Mouse (Mus musculus) splenic B cell, adult 2 months (primary cell): ENCODE results near the gene Nudt22.

ENCODE experiments used
- DNase-seq: peaks from one replicate; pipeline ENCODE4 v3.0.0-alpha.2; 2011; ENCODE audit warnings: low read depth, low spot score
- H3K27me3 ChIP-seq: 2 replicates; pipeline ENCODE4 v1.6.1; 2012; ENCODE audit warnings: mild to moderate bottlenecking, low read length, moderate library complexity, mixed read lengths; ENCODE audit not compliant: control insufficient read depth, poor library complexity, insufficient read depth, severe bottlenecking
- H3K36me3 ChIP-seq: 2 replicates; pipeline ENCODE4 v1.6.1; 2012; ENCODE audit warnings: mild to moderate bottlenecking, low read length, moderate library complexity, mixed read lengths; ENCODE audit not compliant: control insufficient read depth, poor library complexity, insufficient read depth, severe bottlenecking

Nudt22 gene

DNA sequence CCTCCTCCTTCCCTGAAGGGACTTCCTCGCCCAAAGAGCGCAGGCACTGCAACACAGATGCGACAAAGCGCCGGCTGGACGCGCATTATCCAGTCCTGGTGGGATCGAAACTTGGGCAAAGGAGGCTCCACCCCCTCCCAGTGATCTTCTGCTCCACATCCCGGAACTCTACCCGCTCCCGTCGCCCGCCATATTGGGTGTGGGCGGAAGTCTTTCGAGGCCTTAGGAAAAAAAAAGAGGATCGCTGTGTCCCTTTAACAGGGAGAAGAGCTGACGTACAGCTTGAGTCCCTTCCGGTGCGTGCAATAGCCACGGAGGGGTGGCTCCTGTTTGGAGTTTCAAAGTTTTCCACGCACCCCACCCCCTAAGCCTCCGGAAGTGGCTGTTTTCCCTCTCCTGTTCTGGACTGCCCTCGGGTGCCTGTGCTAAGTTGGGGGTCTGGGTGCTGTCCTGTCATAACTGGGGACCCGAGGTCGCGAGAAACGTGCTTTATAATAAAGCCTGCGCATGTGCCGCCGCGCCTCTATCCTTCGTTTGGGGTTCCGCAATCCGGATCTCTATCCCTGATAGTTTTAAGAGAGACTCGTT is 44.4 kb downstream of the Nudt22 start:
- no peaks in the 10 kb centered on the region for H3K36me3 ChIP-seq

DNA sequence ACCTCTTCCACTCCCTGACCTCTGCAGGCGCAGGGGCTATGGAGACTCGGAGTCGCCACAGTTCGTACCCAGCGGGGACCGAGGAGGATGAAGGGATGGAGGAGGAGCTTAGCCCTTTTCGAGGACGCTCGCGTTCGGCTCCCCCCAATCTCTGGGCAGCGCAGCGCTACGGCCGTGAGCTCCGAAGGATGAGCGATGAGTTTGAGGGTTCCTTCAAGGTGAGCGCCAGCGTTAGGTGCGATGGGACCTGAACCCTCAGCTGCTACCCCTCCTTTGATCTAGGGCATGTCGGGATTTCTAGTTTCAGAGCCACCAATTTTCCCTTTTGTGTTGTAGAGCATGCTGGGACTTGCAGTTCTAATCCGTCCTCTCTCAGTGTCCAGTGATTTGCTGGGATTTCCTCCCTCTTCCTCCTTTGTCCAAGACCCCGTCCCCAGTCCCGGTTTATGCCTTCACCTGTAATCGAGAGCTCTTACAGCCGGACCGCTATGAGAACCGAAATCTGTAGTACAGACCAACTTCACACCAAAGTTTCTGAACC is 45.2 kb downstream of the Nudt22 start:
- DNase-seq = peak; percentile 30
- Histone ChIP-seq H3K36me3 (no peaks in the 10 kb centered on the region), H3K27me3 (no peaks in the 10 kb centered on the region)

More for the DNA sequence above, 44.4 kb downstream of the Nudt22 start:
- H3K27me3 ChIP-seq = no peaks in the 10 kb centered on the region
- DNase-seq = peak; percentile 62

DNA sequence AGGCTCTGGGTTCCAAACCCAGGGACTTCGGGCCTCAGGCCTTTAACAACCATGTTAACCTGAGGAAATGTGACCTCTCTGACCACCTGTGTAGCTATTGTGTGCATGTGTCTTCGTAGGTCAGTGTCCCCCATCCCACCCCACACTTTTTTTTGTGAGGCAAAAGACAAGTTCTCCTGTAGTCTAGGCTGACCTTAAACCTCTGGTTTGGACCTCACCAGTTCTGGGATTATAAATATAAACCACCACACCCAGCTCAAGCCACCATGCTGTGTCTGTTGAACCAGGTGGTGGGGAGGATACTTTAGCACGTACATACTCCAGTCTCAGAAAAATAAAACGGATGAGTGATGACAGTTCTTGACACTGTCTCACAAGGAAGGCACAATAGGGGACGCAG is 46.0 kb downstream of the Nudt22 start:
- Histone ChIP-seq H3K27me3 (no peaks in the 10 kb centered on the region), H3K36me3 (no peaks in the 10 kb centered on the region)
- DNase-seq = no peak

DNA sequence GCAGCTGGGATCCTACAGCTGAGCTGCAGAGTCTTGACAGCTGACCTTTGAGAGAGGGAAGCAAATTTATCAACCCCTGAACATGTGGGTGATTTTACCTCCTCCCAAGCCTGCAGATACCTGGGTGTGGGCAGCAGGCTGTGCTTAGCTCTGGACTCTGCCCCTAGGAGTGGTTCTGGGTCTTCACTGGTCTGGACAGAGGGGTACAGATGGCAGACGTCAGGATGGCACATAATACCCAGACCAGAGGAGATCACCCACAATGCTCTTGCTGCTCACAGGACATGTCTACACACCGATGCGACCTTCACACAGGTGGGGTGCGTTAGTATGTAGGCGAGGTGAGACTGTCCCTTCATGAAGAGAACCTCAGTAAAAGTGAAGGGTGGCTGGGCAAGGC is 46.4 kb downstream of the Nudt22 start:
- no peaks in the 10 kb centered on the region for H3K27me3 ChIP-seq
- DNase-seq = no peak
- H3K36me3 ChIP-seq = no peaks in the 10 kb centered on the region

DNA sequence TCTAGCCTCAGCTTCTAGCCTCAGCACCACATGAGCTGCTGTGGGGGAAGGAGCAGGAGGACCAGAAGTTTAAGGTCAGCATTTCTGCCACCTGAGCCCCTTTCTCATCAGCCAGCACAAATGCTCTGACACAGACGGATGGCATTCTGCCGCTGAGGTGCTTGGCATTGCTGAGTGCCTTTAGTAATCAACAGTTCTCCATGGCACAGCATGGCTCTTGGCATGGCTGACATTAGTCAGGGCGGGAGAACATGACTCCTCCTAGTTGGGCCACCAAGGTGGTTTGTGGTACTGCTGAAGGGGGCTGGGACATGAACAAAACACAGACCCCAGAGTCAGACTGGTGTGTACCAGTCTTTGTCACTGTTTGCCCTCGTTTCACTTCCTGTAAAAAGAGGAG is 47.7 kb downstream of the Nudt22 start:
- Histone ChIP-seq H3K27me3 (no peaks in the 10 kb centered on the region), H3K36me3 (no peaks in the 10 kb centered on the region)
- no peak for DNase-seq

DNA sequence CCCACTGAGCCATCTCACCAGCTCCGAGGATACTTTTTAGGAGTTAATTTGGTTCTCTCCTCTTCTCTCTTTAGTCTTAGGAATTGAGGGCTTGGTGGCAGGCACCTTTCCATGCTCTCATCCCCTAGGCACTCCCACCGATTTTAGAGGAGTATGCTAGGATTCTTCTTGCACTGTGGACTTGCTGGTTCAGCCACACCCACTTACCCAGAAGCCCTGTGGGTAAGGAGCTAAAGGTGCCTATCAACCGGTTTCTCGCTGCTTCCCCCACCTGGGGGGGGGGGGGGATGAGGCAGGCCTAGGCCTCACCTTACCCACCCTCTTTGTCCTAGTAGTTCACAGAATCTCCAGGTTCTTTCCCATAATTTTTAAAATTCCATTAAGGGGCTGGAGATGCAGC is 48.2 kb downstream of the Nudt22 start:
- no peak for DNase-seq
- H3K27me3 ChIP-seq = no peaks in the 10 kb centered on the region
- H3K36me3 ChIP-seq = no peaks in the 10 kb centered on the region

DNA sequence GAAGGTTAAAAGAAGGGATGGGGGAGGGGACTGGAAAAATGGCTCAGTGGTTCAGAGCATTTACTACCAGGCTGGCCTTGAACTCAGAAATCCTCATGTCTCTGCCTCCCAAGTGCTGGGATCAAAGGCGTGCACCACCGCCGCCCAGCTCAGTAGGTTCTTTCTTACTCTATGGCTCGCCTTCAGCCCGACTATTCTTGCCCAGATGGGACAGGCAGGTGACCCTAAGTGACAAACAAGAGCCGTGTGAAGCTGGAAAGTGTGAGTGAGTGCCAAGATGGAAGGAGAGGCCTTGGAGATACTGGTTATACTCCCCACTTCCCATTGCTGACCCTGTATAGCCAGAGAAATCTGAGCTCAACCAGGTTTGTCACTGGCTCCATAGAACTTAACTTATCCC is 52.2 kb downstream of the Nudt22 start:
- no peaks in the 10 kb centered on the region for H3K27me3 ChIP-seq
- H3K36me3 ChIP-seq = no peaks in the 10 kb centered on the region
- no peak for DNase-seq
